In the genomic region with DNA sequence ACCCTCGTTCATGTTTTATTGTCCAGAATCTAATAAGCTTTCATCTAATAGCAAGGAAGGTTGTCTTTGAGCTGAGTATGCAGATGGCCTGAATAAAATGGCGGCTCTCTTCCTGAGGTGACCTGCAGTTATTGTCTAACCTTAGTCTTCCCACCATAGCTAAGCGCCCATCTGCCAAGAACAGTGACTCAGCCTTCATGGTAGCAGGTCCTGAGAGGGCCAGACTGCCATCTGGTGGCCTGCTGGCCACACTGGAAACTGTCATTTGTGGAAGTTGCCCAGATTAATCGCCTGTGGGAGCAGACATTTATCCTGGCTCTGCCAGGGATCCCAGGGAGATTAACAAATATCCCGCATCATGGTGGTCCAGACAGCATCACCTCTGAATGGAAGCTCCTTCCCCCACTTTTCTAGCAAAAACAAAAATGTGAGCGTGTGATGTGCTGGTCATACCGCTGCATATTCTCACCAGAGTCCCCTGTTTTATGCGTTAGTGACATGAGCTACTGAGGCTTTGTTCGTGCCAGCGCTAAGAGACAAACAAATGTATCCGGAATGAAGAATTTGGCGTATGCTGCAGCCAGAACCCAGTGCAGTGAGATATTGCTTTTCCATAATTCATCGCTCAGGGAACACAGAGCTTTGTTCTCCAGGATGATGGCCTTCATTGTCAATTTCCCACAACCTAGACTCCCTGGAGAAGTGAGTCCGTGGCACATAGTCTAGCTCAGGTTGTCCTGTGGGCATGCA, we compare ENCODE assay signal across 10 mouse cellular contexts. TPM values are rescaled to one million over a fixed set of nuclear protein-coding genes. Genes with fewer than 3 reads are reported as not detected.
DNase-seq lines count a peak whose midpoint lies in the region; ATAC-seq and TF ChIP-seq lines count a peak whose summit lies in the region.
"Had no signal": no experiment of that assay in that cellular context is flagged by ENCODE, and none has a peak within 500 bp of the region (broad histone marks: within the 10 kb centered on the region; RNA-seq: fewer than 3 reads in every experiment).

No protein-coding gene starts in this region.

- H3K27me3 ChIP-seq in kidney, adult 2 months (replicated peaks; ENCODE audit: control insufficient read depth, insufficient read depth, low read length): no peaks in the 10 kb centered on the region
- no peaks in the 10 kb centered on the region for H3K27me3 ChIP-seq in limb, embryonic 11.5 days (ENCODE audit: control insufficient read depth, insufficient read depth, low read length)
- no peaks in the 10 kb centered on the region for H3K27me3 ChIP-seq in neural tube, embryonic 11.5 days (ENCODE audit: control insufficient read depth, insufficient read depth, low read length)

- no peaks in the 10 kb centered on the region for H3K36me3 ChIP-seq in kidney, adult 2 months (ENCODE audit: control insufficient read depth, insufficient read depth, low read length)
- H3K36me3 ChIP-seq in limb, embryonic 11.5 days (ENCODE audit: control insufficient read depth, insufficient read depth, low read length): no peaks in the 10 kb centered on the region
- no peaks in the 10 kb centered on the region for H3K36me3 ChIP-seq in neural tube, embryonic 11.5 days (ENCODE audit: control insufficient read depth, insufficient read depth, low read length)
- H3K36me3 ChIP-seq: embryonic facial prominence, embryonic 15.5 days had no signal

- intact Hi-C loops in gastrocnemius, adult 2 months (cut with DNase I): loop anchor here (2.0 to 5.0 kb wide), 3 partner anchors 48 to 60 kb away; no protein-coding TSS in a partner anchor

- no peak for TF ChIP-seq POLR2A in kidney, adult 2 months (IDR thresholded peaks at IDR 0.05; ENCODE audit: low read depth, low read length)

- peak; percentile 89 for TF ChIP-seq CTCF in gastrocnemius, adult 2 months (IDR thresholded peaks at IDR 0.05)
- peak; percentile 98 for TF ChIP-seq CTCF in kidney, adult 2 months (conservative IDR thresholded peaks at IDR 0.05; ENCODE audit: insufficient read depth, insufficient read length, low read depth, low read length)

- H3K4me2 ChIP-seq in limb, embryonic 11.5 days (ENCODE audit: low read depth, severe bottlenecking): no peak overlapping the region
- H3K4me2 ChIP-seq in neural tube, embryonic 11.5 days (ENCODE audit: low read depth): no peak overlapping the region
- H3K4me2 ChIP-seq: embryonic facial prominence, embryonic 15.5 days had no signal

- peak overlapping the region; percentile 72 for H3K27ac ChIP-seq in gastrocnemius, adult 2 months
- peak overlapping the region; percentile 17; the same call in 1 of the 2 replicates for H3K27ac ChIP-seq in kidney, adult 2 months (ENCODE audit: insufficient read depth, low read depth, low read length)
- no peak overlapping the region for H3K27ac ChIP-seq in limb, embryonic 11.5 days (replicated peaks; ENCODE audit: low read depth, low read length)
- H3K27ac ChIP-seq in neural tube, embryonic 11.5 days (ENCODE audit: low read depth, low read length): no peak overlapping the region
- H3K27ac ChIP-seq: embryonic facial prominence, embryonic 15.5 days had no signal

- H3K9ac ChIP-seq in limb, embryonic 11.5 days (ENCODE audit: low read length): no peak overlapping the region
- H3K9ac ChIP-seq in neural tube, embryonic 11.5 days (ENCODE audit: low read length): no peak overlapping the region
- H3K9ac ChIP-seq: embryonic facial prominence, embryonic 15.5 days had no signal

- no peak for ATAC-seq in limb, embryonic 11.5 days (ENCODE audit: insufficient number of reproducible peaks, low FRiP score, low TSS enrichment, low read depth)
- ATAC-seq in neural tube, embryonic 11.5 days (ENCODE audit: insufficient read depth, low FRiP score, low TSS enrichment): no peak

- H3K9me3 ChIP-seq in limb, embryonic 11.5 days (ENCODE audit: control insufficient read depth, low read length): no peaks in the 10 kb centered on the region
- H3K9me3 ChIP-seq in neural tube, embryonic 11.5 days (ENCODE audit: control insufficient read depth, low read length): no peaks in the 10 kb centered on the region
- H3K9me3 ChIP-seq: embryonic facial prominence, embryonic 15.5 days had no signal

- H3K4me1 ChIP-seq in kidney, adult 2 months (ENCODE audit: control insufficient read depth, insufficient read depth, low read length): peaks cover 3% of the 10 kb centered on the region; the same call in 1 of the 2 replicates
- 0 out of 2 replicates have a peak, but pooled peaks cover 3% of the 10 kb centered on the region for H3K4me1 ChIP-seq in limb, embryonic 11.5 days (ENCODE audit: control insufficient read depth, insufficient read depth, low read length)
- H3K4me1 ChIP-seq in neural tube, embryonic 11.5 days (ENCODE audit: control insufficient read depth, insufficient read depth, low read length): peaks cover 10% of the 10 kb centered on the region
- H3K4me1 ChIP-seq: embryonic facial prominence, embryonic 15.5 days had no signal

- WGBS in kidney, adult 2 months: 44% methylated on average over 14 of the region's 14 CpGs
- 62% methylated on average over 14 of the region's 14 CpGs for WGBS in limb, embryonic 11.5 days
- WGBS in neural tube, embryonic 11.5 days: 53% methylated on average over 14 of the region's 14 CpGs

- no peak overlapping the region for H3K4me3 ChIP-seq in gastrocnemius, adult 2 months
- no peak overlapping the region for H3K4me3 ChIP-seq in kidney, adult 2 months (ENCODE audit: insufficient read depth, low read depth, low read length)
- no peak overlapping the region for H3K4me3 ChIP-seq in limb, embryonic 11.5 days (ENCODE audit: low read depth, low read length)
- H3K4me3 ChIP-seq in neural tube, embryonic 11.5 days (ENCODE audit: low read depth, low read length): no peak overlapping the region
- H3K4me3 ChIP-seq: embryonic facial prominence, embryonic 15.5 days had no signal

- peak; percentile 46 for DNase-seq in 3134 (ENCODE audit: extremely low read depth, insufficient read length, low spot score)
- peak; percentile 67 for DNase-seq in Muller cell, postnatal 12 days (ENCODE audit: inconsistent ontology term)
- DNase-seq in cerebellum, postnatal 14 days: peak; percentile 90 to 91
- DNase-seq in gastrocnemius, adult 2 months: peak; percentile 86
- peak; percentile 91 for DNase-seq in kidney, adult 2 months
- peak; percentile 65 for DNase-seq in limb, embryonic 11.5 days (ENCODE audit: low spot score)
- peak; percentile 75 for DNase-seq in neural tube, embryonic 11.5 days (ENCODE audit: low spot score)
- DNase-seq in yolk sac, embryonic 10.5 days (ENCODE audit: low spot score): peak; percentile 46

RNA-seq across cellular contexts. Expression of gene Cda, which starts 11.5 kb away (rescaled TPM):
- total RNA-seq in gastrocnemius, adult 2 months (2021): 1 to 10 TPM in 1 of 2 experiments, under 1 TPM in 1; 0.56 to 1.2 TPM
- polyA plus RNA-seq in kidney, adult 2 months (2012; rRNA removed): 394 and 454 TPM in 2 replicates
- 4.1 and 4.5 TPM in 2 replicates for polyA plus RNA-seq in limb, embryonic 11.5 days (2014; fragmentation: Nextera tagmentation; extraction: Ambion mirVana)
- polyA plus RNA-seq in neural tube, embryonic 11.5 days (2014; fragmentation: Nextera tagmentation; extraction: Ambion mirVana): 3.5 and 4.4 TPM in 2 replicates
- total RNA-seq: neutrophil, adult 5-6 weeks had no signal

RNA-seq across cellular contexts. Expression of gene Fam43b, which starts 17.1 kb away (rescaled TPM):
- total RNA-seq in gastrocnemius, adult 2 months (2021): not detected
- polyA plus RNA-seq in kidney, adult 2 months (2012; rRNA removed): not detected in 2 replicates
- not detected in 2 replicates for polyA plus RNA-seq in limb, embryonic 11.5 days (2014; fragmentation: Nextera tagmentation; extraction: Ambion mirVana)
- polyA plus RNA-seq in neural tube, embryonic 11.5 days (2014; fragmentation: Nextera tagmentation; extraction: Ambion mirVana): not detected in 2 replicates
- total RNA-seq: neutrophil, adult 5-6 weeks had no signal

RNA-seq across cellular contexts. Expression of gene Pink1, which starts 53.2 kb away (rescaled TPM):
- total RNA-seq in gastrocnemius, adult 2 months (2021): 100 to 1,000 TPM; 652 to 780 TPM
- polyA plus RNA-seq in kidney, adult 2 months (2012; rRNA removed): 226 and 272 TPM in 2 replicates
- polyA plus RNA-seq in limb, embryonic 11.5 days (2014; fragmentation: Nextera tagmentation; extraction: Ambion mirVana): 17.8 and 18.5 TPM in 2 replicates
- polyA plus RNA-seq in neural tube, embryonic 11.5 days (2014; fragmentation: Nextera tagmentation; extraction: Ambion mirVana): 26.5 and 29.3 TPM in 2 replicates

RNA-seq across cellular contexts. Expression of gene Mul1, which starts 55.2 kb away (rescaled TPM):
- 10 to 100 TPM; 37.5 to 45.5 TPM for total RNA-seq in gastrocnemius, adult 2 months (2021)
- 31.3 and 31.8 TPM in 2 replicates for polyA plus RNA-seq in kidney, adult 2 months (2012; rRNA removed)
- polyA plus RNA-seq in limb, embryonic 11.5 days (2014; fragmentation: Nextera tagmentation; extraction: Ambion mirVana): 19.6 and 21.6 TPM in 2 replicates
- polyA plus RNA-seq in neural tube, embryonic 11.5 days (2014; fragmentation: Nextera tagmentation; extraction: Ambion mirVana): 19.3 and 22.8 TPM in 2 replicates

Comparison
In these comparisons a context has a peak if more than half of its experiments do, and no peak if none do; other contexts are left out.
1. H3K27ac ChIP-seq: peak in gastrocnemius, adult 2 months (single experiment) and kidney, adult 2 months (single experiment); none in limb, embryonic 11.5 days (single experiment) and neural tube, embryonic 11.5 days (single experiment).
2. RNA of gene Cda, which starts 11.5 kb away (polyA plus RNA-seq): 394 to 454 TPM in kidney, adult 2 months; 4.1 to 4.5 TPM in limb, embryonic 11.5 days and 3.5 to 4.4 TPM in neural tube, embryonic 11.5 days; every median in the first group is over 10 times any median in the second.
3. Peak in every context shown above with its lines, with median percentiles within 50 percentile points of each other: DNase-seq.